Mouse (Mus musculus): ENCODE measurements around the gene Dtl.

GRCm38 (mm10) chr1:191579524-191579923 is 4.2 kb upstream of the Dtl start:
- no peak for TF ChIP-seq CTCF (IDR thresholded peaks at IDR 0.05; ENCODE audit: low read depth, low read length)
- TF ChIP-seq POLR2A (IDR thresholded peaks at IDR 0.05; ENCODE audit: extremely low read depth, insufficient read depth, low read length): no peak

Data from liver, adult 2 months (tissue).